Mouse (Mus musculus) embryonic facial prominence, embryonic 15.5 days (tissue): ENCODE data around the gene Tceanc2. TPM values are rescaled to one million over a fixed set of nuclear protein-coding genes. Genes with fewer than 3 reads are reported as not detected.
"Not testable (repeated sequence)": the region's sequence is repeated elsewhere in the genome, so short reads cannot be mapped to it uniquely, and the experiment has no call there.

ENCODE experiments used
- ATAC-seq: fragments of 200-750 bp; cut with Nextera tagmentation; 2 replicates; pipeline ENCODE4 v1.8.0; 2017; ENCODE audit warnings: low read depth, moderate TSS enrichment; ENCODE audit not compliant: insufficient number of reproducible peaks, low FRiP score, low TSS enrichment
- H3K27ac ChIP-seq: fragments of 300-500 bp; sonication (generic); replicated peaks from 2 replicates; pipeline ENCODE4 v1.5.1; 2015; ENCODE audit warnings: mild to moderate bottlenecking, inconsistent platforms
- H3K27me3 ChIP-seq: fragments of 300-500 bp; sonication (generic); 2 replicates; pipeline ENCODE4 v1.6.1; 2015; ENCODE audit warnings: inconsistent platforms
- H3K36me3 ChIP-seq: fragments of 300-500 bp; sonication (generic); 2 replicates; pipeline ENCODE4 v1.6.1; 2015; ENCODE audit warnings: mild to moderate bottlenecking, inconsistent platforms
- H3K4me1 ChIP-seq: fragments of 300-500 bp; sonication (generic); 2 replicates; pipeline ENCODE4 v1.6.1; 2015; ENCODE audit warnings: inconsistent platforms
- H3K4me2 ChIP-seq: fragments of 300-500 bp; sonication (generic); replicated peaks from 2 replicates; pipeline ENCODE4 v1.6.1; 2015; ENCODE audit warnings: mild to moderate bottlenecking, inconsistent platforms
- H3K4me3 ChIP-seq: fragments of 300-500 bp; sonication (generic); replicated peaks from 2 replicates; pipeline ENCODE4 v1.5.1; 2015; ENCODE audit warnings: mild to moderate bottlenecking, inconsistent platforms
- H3K9ac ChIP-seq: fragments of 300-500 bp; sonication (generic); 2 replicates; pipeline ENCODE4 v1.6.1; 2015; ENCODE audit warnings: inconsistent platforms
- H3K9me3 ChIP-seq: fragments of 300-500 bp; sonication (generic); replicated peaks from 2 replicates; pipeline ENCODE4 v1.6.1; 2016; ENCODE audit warnings: inconsistent platforms
- WGBS: fragments of 180-500 bp; shearing (Covaris S2); methylation state at CpG from one replicate; pipeline ENCODE4 v1.1.7; 2015; 5-methylcytosine and 5-hydroxymethylcytosine counted together
- polyA plus RNA-seq: library from polyadenylated mRNA; unstranded; fragments of >200 nt; fragmentation: Nextera tagmentation; extraction: Ambion mirVana; gene quantifications from 2 replicates; pipeline ENCODE4 v1.2.1, GENCODE M21; 2015

Tceanc2 gene
- polyA plus RNA-seq, 1 experiment from 2014 or later, result 22.5 TPM

- 58% methylated on average over 10 of the region's 10 CpGs for WGBS
- H3K36me3 ChIP-seq, result no peaks in the 10 kb centered on the region
- H3K4me1 ChIP-seq, result peaks cover 34% of the 10 kb centered on the region
- no peak overlapping the region for H3K4me2 ChIP-seq
- H3K27me3 ChIP-seq, result no peaks in the 10 kb centered on the region
- no peaks in the 10 kb centered on the region for H3K9me3 ChIP-seq
- no peak overlapping the region for H3K9ac ChIP-seq
- no peak overlapping the region for H3K27ac ChIP-seq
- H3K4me3 ChIP-seq, result no peak overlapping the region
- no peak for ATAC-seq
Measured at GRCm38 (mm10) chr4:107126389-107126788, 52.5 kb downstream of the Tceanc2 start.

- Histone ChIP-seq H3K27me3 (no peaks in the 10 kb centered on the region), H3K9me3 (no peaks in the 10 kb centered on the region), H3K4me2 (no peak overlapping the region), H3K4me1 (peaks cover 32% of the 10 kb centered on the region), H3K9ac (no peak overlapping the region), H3K4me3 (no peak overlapping the region), H3K27ac (no peak overlapping the region), H3K36me3 (no peaks in the 10 kb centered on the region)
- no peak for ATAC-seq
- 58% methylated on average over 5 of the region's 5 CpGs for WGBS
Measured at GRCm38 (mm10) chr4:107125101-107125500, 53.8 kb downstream of the Tceanc2 start.

GRCm38 (mm10) chr4:107124376-107124775, 54.5 kb downstream of the Tceanc2 start:
- H3K27me3 ChIP-seq, result no peaks in the 10 kb centered on the region
- H3K4me1 ChIP-seq, result peaks cover 29% of the 10 kb centered on the region
- no peak overlapping the region for H3K9ac ChIP-seq
- H3K36me3 ChIP-seq, result no peaks in the 10 kb centered on the region
- no peak for ATAC-seq
- H3K4me3 ChIP-seq, result no peak overlapping the region
- WGBS, result 44% methylated on average over 7 of the region's 7 CpGs
- H3K4me2 ChIP-seq, result no peak overlapping the region
- no peaks in the 10 kb centered on the region for H3K9me3 ChIP-seq
- 0 out of 2 replicates have a peak overlapping the region, but pooled peaks have one; percentile 17 for H3K27ac ChIP-seq

GRCm38 (mm10) chr4:107121165-107121943, 57.6 kb downstream of the Tceanc2 start:
- 42% methylated on average over 12 of the region's 12 CpGs for WGBS
- H3K36me3 ChIP-seq, result no peaks in the 10 kb centered on the region
- H3K4me2 ChIP-seq, result no peak overlapping the region
- 0 out of 2 replicates have a peak overlapping the region, but pooled peaks have one; percentile 2 for H3K27ac ChIP-seq
- H3K9ac ChIP-seq, result no peak overlapping the region
- no peaks in the 10 kb centered on the region for H3K27me3 ChIP-seq
- peaks cover 31% of the 10 kb centered on the region for H3K4me1 ChIP-seq
- no peak overlapping the region for H3K4me3 ChIP-seq
- no peak for ATAC-seq
- H3K9me3 ChIP-seq, result no peaks in the 10 kb centered on the region

- Histone ChIP-seq H3K27ac (no peak overlapping the region), H3K9me3 (no peaks in the 10 kb centered on the region), H3K4me1 (peaks cover 31% of the 10 kb centered on the region), H3K27me3 (no peaks in the 10 kb centered on the region), H3K4me2 (no peak overlapping the region), H3K4me3 (no peak overlapping the region), H3K9ac (no peak overlapping the region), H3K36me3 (no peaks in the 10 kb centered on the region)
- 84% methylated on average over 6 of the region's 6 CpGs for WGBS
- ATAC-seq, result no peak
Measured at GRCm38 (mm10) chr4:107120676-107121075, 58.2 kb downstream of the Tceanc2 start.

GRCm38 (mm10) chr4:107119056-107119455, 59.9 kb downstream of the Tceanc2 start:
- 42% methylated on average over 4 of the region's 4 CpGs for WGBS
- peaks cover 28% of the 10 kb centered on the region for H3K4me1 ChIP-seq
- ATAC-seq, result no peak
- H3K9ac ChIP-seq, result no peak overlapping the region
- no peak overlapping the region for H3K4me3 ChIP-seq
- H3K4me2 ChIP-seq, result no peak overlapping the region
- no peaks in the 10 kb centered on the region for H3K27me3 ChIP-seq
- H3K27ac ChIP-seq, result no peak overlapping the region
- H3K36me3 ChIP-seq, result no peaks in the 10 kb centered on the region
- no peaks in the 10 kb centered on the region for H3K9me3 ChIP-seq

- no peak overlapping the region for H3K9ac ChIP-seq
- H3K27ac ChIP-seq, result no peak overlapping the region
- H3K4me2 ChIP-seq, result no peak overlapping the region
- peaks cover 24% of the 10 kb centered on the region for H3K4me1 ChIP-seq
- 76% methylated on average over 2 of the region's 2 CpGs for WGBS
- no peaks in the 10 kb centered on the region for H3K27me3 ChIP-seq
- H3K9me3 ChIP-seq, result no peaks in the 10 kb centered on the region
- ATAC-seq, result no peak
- H3K4me3 ChIP-seq, result no peak overlapping the region
- no peaks in the 10 kb centered on the region for H3K36me3 ChIP-seq
Measured at GRCm38 (mm10) chr4:107117741-107118385, 61.1 kb downstream of the Tceanc2 start.

GRCm38 (mm10) chr4:107114278-107114677, 64.6 kb downstream of the Tceanc2 start:
- WGBS, result 41% methylated on average over 8 of the region's 8 CpGs
- Histone ChIP-seq H3K4me2 (no peak overlapping the region), H3K36me3 (no peaks in the 10 kb centered on the region), H3K27me3 (no peaks in the 10 kb centered on the region), H3K9me3 (no peaks in the 10 kb centered on the region), H3K27ac (no peak overlapping the region), H3K4me3 (no peak overlapping the region), H3K9ac (no peak overlapping the region), H3K4me1 (peaks cover 13% of the 10 kb centered on the region; the same call in 1 of the 2 replicates)
- ATAC-seq, result no peak

GRCm38 (mm10) chr4:107109181-107109580, 69.7 kb downstream of the Tceanc2 start:
- 93% methylated on average over 6 of the region's 6 CpGs for WGBS
- not testable (repeated sequence) for H3K4me2 ChIP-seq, H3K9ac ChIP-seq, ATAC-seq, H3K4me1 ChIP-seq, H3K9me3 ChIP-seq, H3K27ac ChIP-seq, H3K36me3 ChIP-seq, H3K4me3 ChIP-seq, H3K27me3 ChIP-seq

- H3K36me3 ChIP-seq, result no peaks in the 10 kb centered on the region
- H3K4me3 ChIP-seq, result no peak overlapping the region
- no peak overlapping the region for H3K27ac ChIP-seq
- 47% methylated on average over 13 of the region's 13 CpGs for WGBS
- no peak for ATAC-seq
- no peak overlapping the region for H3K9ac ChIP-seq
- no peak overlapping the region for H3K4me2 ChIP-seq
- 0 out of 2 replicates have a peak, but pooled peaks cover 8% of the 10 kb centered on the region for H3K4me1 ChIP-seq
- no peaks in the 10 kb centered on the region for H3K9me3 ChIP-seq
- no peaks in the 10 kb centered on the region for H3K27me3 ChIP-seq
Measured at GRCm38 (mm10) chr4:107108291-107108731, 70.6 kb downstream of the Tceanc2 start.

GRCm38 (mm10) chr4:107106777-107107176, 72.1 kb downstream of the Tceanc2 start:
- Histone ChIP-seq H3K27me3 (no peaks in the 10 kb centered on the region), H3K4me2 (no peak overlapping the region), H3K9me3 (no peaks in the 10 kb centered on the region), H3K4me1 (0 out of 2 replicates have a peak, but pooled peaks cover 8% of the 10 kb centered on the region), H3K9ac (no peak overlapping the region), H3K27ac (no peak overlapping the region), H3K4me3 (no peak overlapping the region), H3K36me3 (no peaks in the 10 kb centered on the region)
- ATAC-seq, result no peak
- 86% methylated on average over 16 of the region's 16 CpGs for WGBS
